Mouse (Mus musculus) liver, embryonic 14.5 days (tissue): ENCODE data around the gene Gm7879.

Source experiments
- CTCF ChIP-seq: IDR thresholded peaks from 2 replicates; pipeline ENCODE4 v1.5.1; 2016; ENCODE audit warnings: antibody characterized with exemption, low read depth, control low read depth
- EP300 ChIP-seq: IDR thresholded peaks from 2 replicates; pipeline ENCODE4 v1.6.1; 2016; ENCODE audit warnings: antibody characterized with exemption, low read depth

DNA sequence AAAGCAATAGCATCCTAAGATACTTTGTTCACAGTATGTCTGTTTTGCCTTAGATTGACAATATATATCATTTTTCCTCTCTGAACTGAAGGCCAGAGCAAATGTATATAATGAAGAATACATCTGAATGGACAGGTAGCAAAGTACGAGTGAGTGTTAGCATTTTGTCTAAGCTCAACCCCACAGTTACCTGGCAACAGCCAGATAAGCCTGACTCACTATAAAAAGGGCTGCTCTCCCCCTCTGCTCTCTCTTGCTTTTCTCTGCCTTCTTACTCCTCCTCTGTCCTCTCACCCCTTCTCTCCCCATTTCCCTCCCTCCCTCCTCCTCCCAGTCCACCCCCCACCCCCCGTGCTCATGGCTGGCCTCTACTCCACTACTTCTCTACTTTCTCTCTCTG, 20.3 kb downstream of the Gm7879 start:
- no peak for TF ChIP-seq EP300
- TF ChIP-seq CTCF: no peak
